Mouse (Mus musculus): Measurements from ENCODE around the gene Hps1. TPM values are rescaled to one million over a fixed set of nuclear protein-coding genes. Genes with fewer than 3 reads are reported as not detected.

Gene Hps1
- 16.7 and 17.0 TPM in 2 replicates for polyA plus RNA-seq (2015; fragmentation: Nextera tagmentation; extraction: Ambion mirVana)

- Histone ChIP-seq H3K27ac (peak within 1 kb of the TSS; percentile 83), H3K9ac (peak within 1 kb of the TSS; percentile 65), H3K4me2 (replicated peaks) (peak within 1 kb of the TSS; percentile 78), H3K9me3 (no peaks in the 10 kb centered on the region), H3K36me3 (no peaks in the 10 kb centered on the region), H3K4me3 (replicated peaks) (peak within 1 kb of the TSS; percentile 69), H3K4me1 (replicated peaks) (0 out of 2 replicates have a peak, but pooled peaks cover 11% of the 10 kb centered on the region), H3K27me3 (replicated peaks) (no peaks in the 10 kb centered on the region)
- ATAC-seq, result peak; percentile 98
- WGBS, result under 1% methylated on average over 43 of the region's 43 CpGs
Measured at GRCm38 (mm10) chr19:42779531-42780155, at the start of gene Hps1. Hps1 (minus strand) TSS chr19:42779978.

GRCm38 (mm10) chr19:42829196-42829595 lies 49.4 kb upstream of the Hps1 start:
- no peak for ATAC-seq
- Histone ChIP-seq H3K4me3 (replicated peaks) (no peak overlapping the region), H3K4me2 (replicated peaks) (no peak overlapping the region), H3K4me1 (replicated peaks) (no peaks in the 10 kb centered on the region), H3K36me3 (no peaks in the 10 kb centered on the region), H3K27ac (no peak overlapping the region), H3K27me3 (replicated peaks) (no peaks in the 10 kb centered on the region), H3K9ac (no peak overlapping the region), H3K9me3 (no peaks in the 10 kb centered on the region)
- 63% methylated on average over 4 of the region's 4 CpGs for WGBS

GRCm38 (mm10) chr19:42827843-42828242 lies 48.1 kb upstream of the Hps1 start:
- ATAC-seq, result no peak

GRCm38 (mm10) chr19:42820109-42820508 lies 40.3 kb upstream of the Hps1 start:
- ATAC-seq, result no peak
- WGBS, result 89% methylated on average over 5 of the region's 5 CpGs
- H3K9ac ChIP-seq, result no peak overlapping the region
- H3K4me1 ChIP-seq (replicated peaks), result no peaks in the 10 kb centered on the region
- no peak overlapping the region for H3K4me3 ChIP-seq (replicated peaks)
- H3K27me3 ChIP-seq (replicated peaks), result no peaks in the 10 kb centered on the region
- no peak overlapping the region for H3K4me2 ChIP-seq (replicated peaks)
- H3K36me3 ChIP-seq, result no peaks in the 10 kb centered on the region
- H3K9me3 ChIP-seq, result no peaks in the 10 kb centered on the region
- no peak overlapping the region for H3K27ac ChIP-seq

More at GRCm38 (mm10) chr19:42827843-42828242, 48.1 kb upstream of the Hps1 start:
- no peaks in the 10 kb centered on the region for H3K4me1 ChIP-seq (replicated peaks)
- no peak overlapping the region for H3K4me3 ChIP-seq (replicated peaks)
- no peaks in the 10 kb centered on the region for H3K36me3 ChIP-seq
- H3K27ac ChIP-seq, result no peak overlapping the region
- no peak overlapping the region for H3K9ac ChIP-seq
- no peaks in the 10 kb centered on the region for H3K27me3 ChIP-seq (replicated peaks)
- no peak overlapping the region for H3K4me2 ChIP-seq (replicated peaks)
- H3K9me3 ChIP-seq, result no peaks in the 10 kb centered on the region
- 77% methylated on average over 3 of the region's 3 CpGs for WGBS

GRCm38 (mm10) chr19:42817761-42818160 lies 38.0 kb upstream of the Hps1 start:
- ATAC-seq, result no peak
- 91% methylated on average over 2 of the region's 2 CpGs for WGBS

GRCm38 (mm10) chr19:42816261-42816660 lies 36.5 kb upstream of the Hps1 start:
- WGBS, result 87% methylated on average over 2 of the region's 2 CpGs
- Histone ChIP-seq H3K27ac (no peak overlapping the region), H3K9ac (no peak overlapping the region), H3K4me1 (replicated peaks) (no peaks in the 10 kb centered on the region), H3K36me3 (no peaks in the 10 kb centered on the region), H3K27me3 (replicated peaks) (no peaks in the 10 kb centered on the region), H3K4me2 (replicated peaks) (no peak overlapping the region), H3K4me3 (replicated peaks) (no peak overlapping the region), H3K9me3 (no peaks in the 10 kb centered on the region)
- ATAC-seq, result no peak

More at GRCm38 (mm10) chr19:42817761-42818160, 38.0 kb upstream of the Hps1 start:
- no peak overlapping the region for H3K4me2 ChIP-seq (replicated peaks)
- H3K9me3 ChIP-seq, result no peaks in the 10 kb centered on the region
- H3K4me1 ChIP-seq (replicated peaks), result no peaks in the 10 kb centered on the region
- H3K9ac ChIP-seq, result no peak overlapping the region
- no peak overlapping the region for H3K4me3 ChIP-seq (replicated peaks)
- H3K36me3 ChIP-seq, result no peaks in the 10 kb centered on the region
- no peaks in the 10 kb centered on the region for H3K27me3 ChIP-seq (replicated peaks)
- H3K27ac ChIP-seq, result no peak overlapping the region

- no peaks in the 10 kb centered on the region for H3K36me3 ChIP-seq
- H3K27me3 ChIP-seq (replicated peaks), result no peaks in the 10 kb centered on the region
- 61% methylated on average over 5 of the region's 5 CpGs for WGBS
- H3K4me1 ChIP-seq (replicated peaks), result no peaks in the 10 kb centered on the region
- no peak overlapping the region; the same call in 1 of the 2 replicates for H3K27ac ChIP-seq
- no peaks in the 10 kb centered on the region for H3K9me3 ChIP-seq
- H3K9ac ChIP-seq, result no peak overlapping the region
- H3K4me3 ChIP-seq (replicated peaks), result no peak overlapping the region
- no peak overlapping the region for H3K4me2 ChIP-seq (replicated peaks)
- no peak for ATAC-seq
Measured at GRCm38 (mm10) chr19:42810140-42810539, 30.4 kb upstream of the Hps1 start.

- no peaks in the 10 kb centered on the region for H3K36me3 ChIP-seq
- 60% methylated on average over 10 of the region's 10 CpGs for WGBS
- no peaks in the 10 kb centered on the region for H3K9me3 ChIP-seq
- no peak overlapping the region for H3K4me2 ChIP-seq (replicated peaks)
- H3K27me3 ChIP-seq (replicated peaks), result no peaks in the 10 kb centered on the region
- no peak overlapping the region for H3K27ac ChIP-seq
- no peaks in the 10 kb centered on the region for H3K4me1 ChIP-seq (replicated peaks)
- H3K4me3 ChIP-seq (replicated peaks), result no peak overlapping the region
- peak; percentile 49 for ATAC-seq
- no peak overlapping the region for H3K9ac ChIP-seq
Measured at GRCm38 (mm10) chr19:42809491-42809890, 29.7 kb upstream of the Hps1 start.

GRCm38 (mm10) chr19:42797866-42798265 lies 18.1 kb upstream of the Hps1 start:
- 64% methylated on average over 2 of the region's 2 CpGs for WGBS
- H3K4me3 ChIP-seq (replicated peaks), result no peak overlapping the region
- H3K4me2 ChIP-seq (replicated peaks), result no peak overlapping the region
- H3K9ac ChIP-seq, result no peak overlapping the region
- H3K27me3 ChIP-seq (replicated peaks), result no peaks in the 10 kb centered on the region
- no peaks in the 10 kb centered on the region for H3K36me3 ChIP-seq
- H3K9me3 ChIP-seq, result no peaks in the 10 kb centered on the region
- peaks cover 9% of the 10 kb centered on the region for H3K4me1 ChIP-seq (replicated peaks)
- no peak for ATAC-seq
- no peak overlapping the region for H3K27ac ChIP-seq

GRCm38 (mm10) chr19:42795801-42796200 lies 16.0 kb upstream of the Hps1 start:
- ATAC-seq, result no peak
- Histone ChIP-seq H3K4me2 (replicated peaks) (peak overlapping the region; percentile 81), H3K9ac (peak overlapping the region; percentile 45; the same call in 1 of the 2 replicates), H3K27me3 (replicated peaks) (no peaks in the 10 kb centered on the region), H3K4me3 (replicated peaks) (no peak overlapping the region), H3K27ac (no peak overlapping the region), H3K36me3 (no peaks in the 10 kb centered on the region), H3K9me3 (no peaks in the 10 kb centered on the region), H3K4me1 (replicated peaks) (peaks cover 9% of the 10 kb centered on the region)
- WGBS, result 38% methylated on average over 9 of the region's 9 CpGs

GRCm38 (mm10) chr19:42794914-42795613 lies 15.3 kb upstream of the Hps1 start:
- Histone ChIP-seq H3K27me3 (replicated peaks) (no peaks in the 10 kb centered on the region), H3K4me2 (replicated peaks) (peak overlapping the region; percentile 81), H3K36me3 (no peaks in the 10 kb centered on the region), H3K27ac (peak overlapping the region; percentile 51), H3K4me3 (replicated peaks) (peak overlapping the region; percentile 31), H3K4me1 (replicated peaks) (peaks cover 9% of the 10 kb centered on the region), H3K9ac (peak overlapping the region; percentile 45), H3K9me3 (no peaks in the 10 kb centered on the region)
- 3% methylated on average over 31 of the region's 31 CpGs for WGBS
- ATAC-seq, result peak; percentile 91

GRCm38 (mm10) chr19:42788311-42788710 lies 8.5 kb upstream of the Hps1 start:
- H3K27ac ChIP-seq, result no peak overlapping the region
- no peaks in the 10 kb centered on the region for H3K36me3 ChIP-seq
- H3K4me3 ChIP-seq (replicated peaks), result no peak overlapping the region
- 30% methylated on average over 5 of the region's 5 CpGs for WGBS
- no peaks in the 10 kb centered on the region for H3K9me3 ChIP-seq
- H3K4me1 ChIP-seq (replicated peaks), result peaks cover 6% of the 10 kb centered on the region; the same call in 1 of the 2 replicates
- H3K27me3 ChIP-seq (replicated peaks), result no peaks in the 10 kb centered on the region
- peak; percentile 55; the same call in 1 of the 2 replicates for ATAC-seq
- no peak overlapping the region for H3K9ac ChIP-seq
- H3K4me2 ChIP-seq (replicated peaks), result no peak overlapping the region

All from intestine, embryonic 15.5 days (tissue).